Mouse (Mus musculus) midbrain, embryonic 16.5 days (tissue): ENCODE data around the gene Tom1l1. TPM values are rescaled to one million over a fixed set of nuclear protein-coding genes. Genes with fewer than 3 reads are reported as not detected.

Experiments used
- ATAC-seq: fragments of 200-750 bp; cut with Nextera tagmentation; 2 replicates; pipeline ENCODE4 v1.8.0; 2017; ENCODE audit warnings: moderate TSS enrichment
- H3K27ac ChIP-seq: fragments of 300-500 bp; sonication (generic); 2 replicates; pipeline ENCODE4 v1.5.1; 2014; ENCODE audit warnings: mild to moderate bottlenecking, low read length, mixed read lengths
- H3K27me3 ChIP-seq: fragments of 300-500 bp; sonication (generic); 2 replicates; pipeline ENCODE4 v1.6.1; 2014; ENCODE audit warnings: low read depth, low read length, mixed read lengths; ENCODE audit not compliant: control insufficient read depth, insufficient read depth
- H3K36me3 ChIP-seq: fragments of 300-500 bp; sonication (generic); 2 replicates; pipeline ENCODE4 v1.6.1; 2014; ENCODE audit warnings: mild to moderate bottlenecking, low read length, moderate library complexity, mixed read lengths; ENCODE audit not compliant: control insufficient read depth, insufficient read depth
- H3K4me1 ChIP-seq: fragments of 300-500 bp; sonication (generic); 2 replicates; pipeline ENCODE4 v1.6.1; 2014; ENCODE audit warnings: mild to moderate bottlenecking, low read length, mixed read lengths; ENCODE audit not compliant: control insufficient read depth, insufficient read depth
- H3K4me2 ChIP-seq: fragments of 300-500 bp; sonication (generic); 2 replicates; pipeline ENCODE4 v1.6.1; 2014; ENCODE audit warnings: mild to moderate bottlenecking, low read length, mixed read lengths
- H3K4me3 ChIP-seq: fragments of 300-500 bp; sonication (generic); 2 replicates; pipeline ENCODE4 v1.5.1; 2014; ENCODE audit warnings: low read depth, mild to moderate bottlenecking, low read length, moderate library complexity, mixed read lengths
- H3K9ac ChIP-seq: fragments of 300-500 bp; sonication (generic); 2 replicates; pipeline ENCODE4 v1.6.1; 2014; ENCODE audit warnings: low read depth, low read length, mixed read lengths
- H3K9me3 ChIP-seq: fragments of 300-500 bp; sonication (generic); replicated peaks from 2 replicates; pipeline ENCODE4 v1.6.1; 2014; ENCODE audit warnings: mild to moderate bottlenecking, low read length, mixed read lengths; ENCODE audit not compliant: control insufficient read depth, poor library complexity, severe bottlenecking
- WGBS: fragments of 180-500 bp; shearing (Covaris S2); extraction: QIAGEN DNeasy Blood & Tissue Kit; methylation state at CpG from one replicate; pipeline ENCODE4 v1.1.7; 2014; 5-methylcytosine and 5-hydroxymethylcytosine counted together
- polyA plus RNA-seq: library from polyadenylated mRNA; unstranded; fragments of >200 nt; fragmentation: Nextera tagmentation; extraction: Ambion mirVana; gene quantifications from 2 replicates; pipeline ENCODE4 v1.2.1, GENCODE M21; 2015

The Tom1l1 gene
- polyA plus RNA-seq, 1 experiment from 2014 or later, result 19.8 TPM

- H3K4me1 ChIP-seq, result peaks cover 6% of the 10 kb centered on the region; the same call in 1 of the 2 replicates
- 17% methylated on average over 10 of the region's 10 CpGs for WGBS
- no peaks in the 10 kb centered on the region for H3K36me3 ChIP-seq
- no peak overlapping the region for H3K27ac ChIP-seq
- peak overlapping the region; percentile 18; the same call in 1 of the 2 replicates for H3K4me3 ChIP-seq
- H3K27me3 ChIP-seq, result no peaks in the 10 kb centered on the region
- H3K9ac ChIP-seq, result no peak overlapping the region
- peak; percentile 86 for ATAC-seq
- peak overlapping the region; percentile 50 for H3K4me2 ChIP-seq
- H3K9me3 ChIP-seq, result no peaks in the 10 kb centered on the region
These were observed 9.5 kb upstream of the Tom1l1 start for GRCm38 (mm10) chr11:90697480-90698240.

- Histone ChIP-seq H3K27ac (no peak overlapping the region), H3K27me3 (no peaks in the 10 kb centered on the region), H3K9ac (no peak overlapping the region), H3K36me3 (no peaks in the 10 kb centered on the region), H3K9me3 (no peaks in the 10 kb centered on the region), H3K4me1 (peaks cover 6% of the 10 kb centered on the region; the same call in 1 of the 2 replicates), H3K4me2 (no peak overlapping the region), H3K4me3 (no peak overlapping the region)
- 74% methylated on average over 9 of the region's 9 CpGs for WGBS
- no peak for ATAC-seq
These were observed 7.6 kb upstream of the Tom1l1 start for GRCm38 (mm10) chr11:90695811-90696210.

- peaks cover 6% of the 10 kb centered on the region; the same call in 1 of the 2 replicates for H3K4me1 ChIP-seq
- no peak for ATAC-seq
- 57% methylated on average over 4 of the region's 4 CpGs for WGBS
These were observed 6.0 kb upstream of the Tom1l1 start for GRCm38 (mm10) chr11:90694206-90694605.

GRCm38 (mm10) chr11:90690361-90690760 is 2.2 kb upstream of the Tom1l1 start:
- 25% methylated on average over 6 of the region's 6 CpGs for WGBS
- H3K4me1 ChIP-seq, result no peaks in the 10 kb centered on the region
- ATAC-seq, result no peak
- no peak overlapping the region for H3K4me3 ChIP-seq
- H3K4me2 ChIP-seq, result no peak overlapping the region
- no peak overlapping the region for H3K9ac ChIP-seq
- no peaks in the 10 kb centered on the region for H3K36me3 ChIP-seq
- no peaks in the 10 kb centered on the region for H3K27me3 ChIP-seq
- H3K9me3 ChIP-seq, result no peaks in the 10 kb centered on the region
- no peak overlapping the region for H3K27ac ChIP-seq

More at GRCm38 (mm10) chr11:90694206-90694605, 6.0 kb upstream of the Tom1l1 start:
- H3K9me3 ChIP-seq, result no peaks in the 10 kb centered on the region
- no peak overlapping the region for H3K27ac ChIP-seq
- no peaks in the 10 kb centered on the region for H3K27me3 ChIP-seq
- H3K36me3 ChIP-seq, result no peaks in the 10 kb centered on the region
- no peak overlapping the region for H3K4me2 ChIP-seq
- H3K9ac ChIP-seq, result no peak overlapping the region
- no peak overlapping the region for H3K4me3 ChIP-seq

GRCm38 (mm10) chr11:90687040-90687439 is 1.1 kb downstream of the Tom1l1 start:
- H3K9me3 ChIP-seq, result no peaks in the 10 kb centered on the region
- no peak overlapping the region for H3K27ac ChIP-seq
- no peaks in the 10 kb centered on the region for H3K27me3 ChIP-seq
- peak; percentile 47 for ATAC-seq
- WGBS, result 1% methylated on average over 17 of the region's 17 CpGs
- no peaks in the 10 kb centered on the region for H3K36me3 ChIP-seq
- peak overlapping the region; percentile 64 for H3K4me3 ChIP-seq
- peak overlapping the region; percentile 86 for H3K4me2 ChIP-seq
- H3K9ac ChIP-seq, result peak overlapping the region; percentile 72
- H3K4me1 ChIP-seq, result peaks cover 2% of the 10 kb centered on the region; the same call in 1 of the 2 replicates

- H3K9ac ChIP-seq, result no peak overlapping the region
- peaks cover 2% of the 10 kb centered on the region; the same call in 1 of the 2 replicates for H3K4me1 ChIP-seq
- peak overlapping the region; percentile 64 for H3K4me3 ChIP-seq
- H3K4me2 ChIP-seq, result peak overlapping the region; percentile 86
- no peaks in the 10 kb centered on the region for H3K9me3 ChIP-seq
- H3K36me3 ChIP-seq, result no peaks in the 10 kb centered on the region
- H3K27ac ChIP-seq, result no peak overlapping the region
- 73% methylated on average over 13 of the region's 13 CpGs for WGBS
- H3K27me3 ChIP-seq, result no peaks in the 10 kb centered on the region
- no peak for ATAC-seq
These were observed 1.7 kb downstream of the Tom1l1 start for GRCm38 (mm10) chr11:90686287-90687025.

- Histone ChIP-seq H3K9ac (no peak overlapping the region), H3K4me2 (no peak overlapping the region), H3K27me3 (no peaks in the 10 kb centered on the region), H3K4me3 (no peak overlapping the region), H3K27ac (no peak overlapping the region), H3K9me3 (no peaks in the 10 kb centered on the region), H3K4me1 (peaks cover 2% of the 10 kb centered on the region; the same call in 1 of the 2 replicates), H3K36me3 (no peaks in the 10 kb centered on the region)
- whole genome bisulfite sequencing, result 61% methylated on average over 6 of the region's 6 CpGs
- ATAC-seq, result no peak
These were observed 3.0 kb downstream of the Tom1l1 start for GRCm38 (mm10) chr11:90685196-90685595.

GRCm38 (mm10) chr11:90684765-90685164 is 3.4 kb downstream of the Tom1l1 start:
- H3K36me3 ChIP-seq, result no peaks in the 10 kb centered on the region
- H3K4me3 ChIP-seq, result no peak overlapping the region
- no peak overlapping the region for H3K27ac ChIP-seq
- H3K9me3 ChIP-seq, result no peaks in the 10 kb centered on the region
- H3K4me2 ChIP-seq, result no peak overlapping the region
- H3K9ac ChIP-seq, result no peak overlapping the region
- no peaks in the 10 kb centered on the region for H3K27me3 ChIP-seq
- ATAC-seq, result no peak
- 74% methylated on average over 6 of the region's 6 CpGs for WGBS
- H3K4me1 ChIP-seq, result peaks cover 2% of the 10 kb centered on the region; the same call in 1 of the 2 replicates

- Histone ChIP-seq H3K4me1 (peaks cover 2% of the 10 kb centered on the region; the same call in 1 of the 2 replicates), H3K4me3 (no peak overlapping the region), H3K27me3 (no peaks in the 10 kb centered on the region), H3K9me3 (no peaks in the 10 kb centered on the region), H3K9ac (no peak overlapping the region), H3K4me2 (no peak overlapping the region), H3K36me3 (no peaks in the 10 kb centered on the region), H3K27ac (no peak overlapping the region)
- ATAC-seq, result no peak
These were observed 7.0 kb downstream of the Tom1l1 start for GRCm38 (mm10) chr11:90681171-90681570.
